Mouse (Mus musculus): ENCODE results near the gene Prr7. TPM values are rescaled to one million over a fixed set of nuclear protein-coding genes. Genes with fewer than 3 reads are reported as not detected.
A peak's percentile ranks its signal among the peaks of the same experiment; 100 is the strongest.

Prr7 gene
- total RNA-seq, 2 experiments from 2014 or later = 0.56 to 1.2 TPM

GRCm38 (mm10) chr13:55496661-55497060 lies 32.6 kb downstream of the Prr7 start:
- intact Hi-C loops (cut with DNase I) = no loop called here

DNA sequence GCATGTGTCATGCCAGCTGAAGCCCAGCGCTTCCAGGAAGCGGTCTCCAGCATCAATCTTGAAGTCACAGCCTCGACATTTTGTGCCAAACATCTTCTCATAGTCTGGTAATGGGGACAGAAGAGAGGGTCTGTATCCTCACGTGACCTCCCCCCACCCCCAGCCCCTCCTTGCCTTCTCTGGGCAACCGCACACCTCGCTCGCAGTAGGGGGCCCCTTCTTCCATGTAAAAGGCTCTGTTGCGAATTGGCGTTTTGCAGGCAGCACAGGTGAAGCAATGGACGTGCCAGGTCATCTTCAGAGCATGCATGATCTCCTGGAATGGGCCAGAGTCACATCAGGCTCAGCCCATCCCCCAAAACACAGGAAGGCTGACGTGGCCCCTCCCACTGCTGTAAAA lies 34.8 kb downstream of the Prr7 start:
- intact Hi-C loops (cut with DNase I) = no loop called here
- no peak for DNase-seq (ENCODE audit: low spot score)

More at GRCm38 (mm10) chr13:55496661-55497060, 32.6 kb downstream of the Prr7 start:
- DNase-seq (ENCODE audit: low spot score) = no peak

DNA sequence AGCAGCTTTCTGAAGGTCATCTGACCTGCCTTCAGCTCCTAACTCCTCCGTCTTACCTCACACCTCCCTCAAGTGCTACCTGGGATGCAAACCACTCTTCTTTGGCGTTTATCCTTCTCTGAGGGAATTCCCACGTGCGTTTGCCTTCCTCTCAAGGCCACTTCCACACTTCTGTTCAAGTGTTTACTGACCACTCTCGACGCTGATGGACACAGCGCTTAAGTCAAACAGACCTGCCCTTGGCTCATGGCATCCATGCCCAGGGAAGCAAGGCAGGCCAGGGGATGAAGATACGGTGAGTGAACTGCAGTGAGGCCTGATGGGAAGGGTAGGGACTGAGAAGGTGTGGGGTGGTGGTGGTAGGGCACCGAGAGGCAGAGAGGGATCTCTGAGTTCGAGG lies 36.5 kb downstream of the Prr7 start:
- DNase-seq (ENCODE audit: low spot score) = no peak
- intact Hi-C loops (cut with DNase I) = no loop called here

GRCm38 (mm10) chr13:55502405-55502804 lies 38.3 kb downstream of the Prr7 start:
- intact Hi-C loops (cut with DNase I) = no loop called here
- no peak for DNase-seq (ENCODE audit: low spot score)

DNA sequence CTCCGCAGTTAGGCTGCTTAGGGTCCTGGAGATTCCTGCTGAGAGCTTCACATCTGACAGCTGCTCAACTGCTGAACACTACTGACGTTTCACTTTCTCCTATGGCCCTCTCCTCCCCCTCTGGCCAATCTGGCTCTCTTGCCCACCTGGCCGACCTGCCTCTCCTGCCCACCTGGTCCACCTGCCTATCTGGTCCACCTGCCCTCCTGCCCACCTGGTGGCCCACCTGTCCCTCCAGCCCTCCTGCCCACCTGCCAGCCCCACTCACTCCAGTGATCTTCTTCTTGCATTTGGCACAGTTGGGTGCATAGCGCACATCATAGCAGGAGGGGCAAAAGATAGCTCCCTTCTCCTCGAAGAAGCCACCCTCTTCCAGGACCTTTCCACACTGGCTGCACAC lies 40.3 kb downstream of the Prr7 start:
- intact Hi-C loops (cut with DNase I) = no loop called here
- DNase-seq (ENCODE audit: low spot score) = no peak

DNA sequence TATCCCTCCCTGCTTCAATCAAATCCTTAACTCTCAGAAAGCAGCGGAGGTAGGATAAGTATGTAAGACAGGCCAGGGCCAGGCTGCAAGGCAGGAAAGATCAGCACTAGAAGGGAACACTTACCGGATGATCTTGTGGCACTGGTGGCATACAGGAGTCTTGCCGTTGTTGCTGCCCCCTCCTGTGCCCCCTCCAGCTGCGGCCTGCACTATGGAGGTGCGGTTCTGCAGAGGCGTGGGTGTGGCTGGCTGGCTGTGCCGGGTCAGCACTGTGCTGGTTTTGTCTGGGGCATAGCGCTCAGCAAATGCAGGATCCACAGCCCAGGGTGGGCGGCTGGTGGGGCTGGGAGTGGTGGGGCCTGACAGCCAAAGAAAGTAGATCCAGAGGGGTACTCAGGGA lies 41.7 kb downstream of the Prr7 start:
- DNase-seq (ENCODE audit: low spot score) = no peak
- intact Hi-C loops (cut with DNase I) = no loop called here

GRCm38 (mm10) chr13:55506697-55507096 lies 42.6 kb downstream of the Prr7 start:
- DNase-seq (ENCODE audit: low spot score) = no peak
- intact Hi-C loops (cut with DNase I) = no loop called here

GRCm38 (mm10) chr13:55507877-55508276 lies 43.8 kb downstream of the Prr7 start:
- intact Hi-C loops (cut with DNase I) = no loop called here

GRCm38 (mm10) chr13:55508531-55508930 lies 44.5 kb downstream of the Prr7 start:
- DNase-seq (ENCODE audit: low spot score) = no peak
- intact Hi-C loops (cut with DNase I) = no loop called here

More at GRCm38 (mm10) chr13:55507877-55508276, 43.8 kb downstream of the Prr7 start:
- no peak for DNase-seq (ENCODE audit: low spot score)

DNA sequence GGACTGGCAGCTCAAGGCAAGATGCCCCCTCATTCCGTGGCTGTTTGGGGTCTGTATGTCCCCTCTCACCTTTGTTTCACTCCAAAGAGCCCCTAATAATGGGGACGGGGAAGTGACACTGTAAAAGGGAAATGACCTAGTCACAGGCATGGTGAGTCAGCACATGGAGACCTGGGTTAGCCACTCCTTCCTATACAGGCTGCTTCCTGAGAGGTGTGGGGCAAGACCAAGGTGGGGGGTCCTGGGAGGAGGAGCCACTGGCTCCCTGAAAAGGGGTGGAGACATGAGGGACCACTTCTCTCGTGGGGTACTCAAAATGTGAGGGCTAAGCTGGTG lies 46.2 kb downstream of the Prr7 start:
- intact Hi-C loops (cut with DNase I) = no loop called here
- DNase-seq (ENCODE audit: low spot score) = no peak

GRCm38 (mm10) chr13:55510668-55511491 lies 46.8 kb downstream of the Prr7 start:
- peak; percentile 92 for DNase-seq (ENCODE audit: low spot score)
- intact Hi-C loops (cut with DNase I) = no loop called here

DNA sequence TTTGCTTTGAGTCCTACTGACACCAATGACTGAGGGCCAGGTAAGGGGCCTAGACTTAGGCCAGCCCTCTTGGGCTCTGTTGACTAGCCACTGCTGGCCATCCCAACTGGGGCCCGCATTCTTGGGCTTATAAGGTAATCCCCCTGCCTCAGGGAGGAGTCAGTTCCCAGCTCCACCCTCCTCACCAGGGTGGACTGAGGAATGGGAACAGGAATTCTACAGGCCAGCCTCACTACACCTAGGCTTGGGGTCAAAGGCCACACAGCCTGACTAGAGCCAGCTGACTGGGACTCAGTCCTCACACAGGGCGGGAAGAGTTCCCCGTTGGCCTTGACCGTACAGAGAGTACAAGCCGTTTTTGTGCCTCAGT lies 47.4 kb downstream of the Prr7 start:
- intact Hi-C loops (cut with DNase I) = no loop called here
- DNase-seq (ENCODE audit: low spot score) = no peak

DNA sequence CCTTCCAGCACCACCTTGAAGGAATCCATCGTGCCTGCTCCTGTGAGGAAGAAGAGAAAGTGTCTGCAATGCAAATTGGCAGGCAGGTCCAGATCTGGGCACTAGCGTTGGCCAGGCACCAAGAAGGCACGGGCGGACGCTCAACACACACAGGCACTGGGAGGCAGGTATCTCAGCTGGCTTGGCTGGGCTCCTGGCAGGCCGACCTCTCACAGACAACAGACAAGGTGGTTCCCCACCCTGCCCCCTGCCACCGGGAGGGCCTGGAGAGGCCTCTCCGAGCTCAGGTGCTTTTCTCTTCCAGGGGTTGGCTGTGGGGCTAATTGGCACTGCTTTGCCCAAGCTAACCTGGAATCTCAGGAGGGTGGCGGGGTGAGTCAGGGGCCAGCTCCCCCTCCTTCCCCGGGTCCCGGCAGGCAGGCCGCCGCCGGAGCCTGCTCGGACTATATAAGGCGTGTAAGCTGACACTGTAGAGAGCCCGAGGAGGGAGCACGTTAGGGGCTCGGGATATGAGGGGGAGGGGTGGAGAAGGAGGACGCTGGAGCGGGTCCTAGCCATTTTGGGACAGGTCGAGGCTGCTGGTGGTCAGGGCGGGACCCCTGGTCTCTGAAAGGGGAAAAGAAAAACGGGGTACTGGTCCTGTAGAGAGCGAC lies 48.4 kb downstream of the Prr7 start:
- intact Hi-C loops (cut with DNase I) = loop anchor here (2.0 kb wide), 1 partner anchor 42 kb away; no protein-coding TSS in a partner anchor
- peak; percentile 57 for DNase-seq (ENCODE audit: low spot score)

- peak; percentile 88 for DNase-seq (ENCODE audit: low spot score)
- intact Hi-C loops (cut with DNase I) = loop anchor here (2.0 kb wide), 1 partner anchor 42 kb away; no protein-coding TSS in a partner anchor
Observed at GRCm38 (mm10) chr13:55513111-55513748, 49.2 kb downstream of the Prr7 start, which contains the start of gene Pdlim7. TSS of gene Pdlim7 (minus strand) at chr13:55513676.

DNA sequence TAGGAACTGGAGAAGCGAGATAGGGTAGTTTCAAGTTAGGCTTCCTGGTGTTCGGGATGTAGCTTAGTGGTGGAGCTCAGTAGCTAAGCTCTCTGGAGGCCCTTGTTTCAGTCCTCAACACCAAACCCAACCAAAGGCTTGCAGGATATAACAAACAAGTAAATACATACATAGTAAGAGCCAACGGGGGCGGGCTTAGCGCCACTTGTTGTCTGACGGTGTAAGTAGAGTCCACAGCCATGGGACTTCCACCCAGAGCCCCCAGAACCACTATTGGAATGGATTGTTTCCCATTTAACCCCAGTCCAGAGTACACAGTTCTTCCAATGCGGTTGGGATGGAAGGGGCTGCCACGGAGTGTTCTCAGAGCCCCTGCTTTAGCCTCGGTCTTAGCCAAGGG lies 49.8 kb downstream of the Prr7 start:
- no peak for DNase-seq (ENCODE audit: low spot score)
- intact Hi-C loops (cut with DNase I) = loop anchor here (2.0 kb wide), 1 partner anchor 43 kb away; no protein-coding TSS in a partner anchor

GRCm38 (mm10) chr13:55516955-55517354 lies 52.9 kb downstream of the Prr7 start:
- intact Hi-C loops (cut with DNase I) = loop anchor here (1.0 to 2.0 kb wide), 3 partner anchors 20 to 112 kb away; partner anchors contain the start of gene Ddx41
- peak; percentile 59 for DNase-seq (ENCODE audit: low spot score)

- intact Hi-C loops (cut with DNase I) = loop anchor here (1.0 kb wide), 1 partner anchor 98 kb away; no protein-coding TSS in a partner anchor
- no peak for DNase-seq (ENCODE audit: low spot score)
Observed at GRCm38 (mm10) chr13:55519606-55520005, 55.5 kb downstream of the Prr7 start.

DNA sequence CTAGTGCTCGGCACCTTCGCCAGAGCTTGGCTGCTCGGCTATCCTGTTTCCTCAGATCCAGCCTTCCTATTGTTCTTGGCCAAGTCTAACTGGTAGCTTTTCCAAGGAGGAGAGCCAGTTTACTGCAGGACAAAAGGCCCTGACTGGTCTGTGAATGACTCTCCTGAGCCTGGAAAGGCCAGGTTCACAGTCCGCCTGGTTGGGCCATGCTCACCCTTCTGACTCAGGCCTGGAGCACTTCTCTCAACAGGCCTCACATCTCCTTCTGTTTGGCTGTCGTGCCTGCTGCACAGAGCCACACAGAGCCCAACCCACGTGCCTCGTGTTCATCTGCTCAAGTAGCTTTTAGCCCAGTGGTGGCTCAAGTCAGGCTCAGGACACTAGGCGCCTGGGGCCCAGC lies 58.7 kb downstream of the Prr7 start:
- DNase-seq (ENCODE audit: low spot score) = peak; percentile 40
- intact Hi-C loops (cut with DNase I) = no loop called here
